Mouse (Mus musculus): ENCODE results near the gene Sult1c2. TPM values are rescaled to one million over a fixed set of nuclear protein-coding genes. Genes with fewer than 3 reads are reported as not detected.

The Sult1c2 gene
- polyA plus RNA-seq (2014; fragmentation: Illumina TruSeq; extraction: RNeasy Lipid Tissue Mini Kit (QIAGEN cat#74804); ENCODE audit: low replicate concordance): 8.7 TPM

GRCm38 (mm10) chr17:53846206-53846605, at the start of gene Sult1c2:
Sult1c2 (minus strand) TSS chr17:53846339.

Other genes starting within 250 kb of the Sult1c2 start
- 15.3 TPM for gene Sgo1, start 157.0 kb downstream of the Sult1c2 start, polyA plus RNA-seq (2014; fragmentation: Illumina TruSeq; extraction: RNeasy Lipid Tissue Mini Kit (QIAGEN cat#74804); ENCODE audit: low replicate concordance)
- gene Sult1c1, start 144.3 kb upstream of the Sult1c2 start, polyA plus RNA-seq (2014; fragmentation: Illumina TruSeq; extraction: RNeasy Lipid Tissue Mini Kit (QIAGEN cat#74804); ENCODE audit: low replicate concordance): not detected

All from small intestine, adult 10 weeks (tissue).